Mouse (Mus musculus) testis, adult 2 months (tissue): ENCODE data around the gene Csnka2ip. TPM values are rescaled to one million over a fixed set of nuclear protein-coding genes. Genes with fewer than 3 reads are reported as not detected.

Experiments used
- H3K27ac ChIP-seq: fragments of 200-500 bp; 2 replicates; pipeline ENCODE4 v1.5.1; 2012; ENCODE audit warnings: low read depth, low read length; ENCODE audit not compliant: control insufficient read depth, insufficient read depth
- H3K27me3 ChIP-seq: fragments of 200-500 bp; 2 replicates; pipeline ENCODE4 v1.6.1; 2012; ENCODE audit warnings: mild to moderate bottlenecking, low read length, moderate library complexity; ENCODE audit not compliant: control insufficient read depth, insufficient read depth
- H3K36me3 ChIP-seq: fragments of 200-500 bp; 2 replicates; pipeline ENCODE4 v1.6.1; 2012; ENCODE audit warnings: mild to moderate bottlenecking, low read length; ENCODE audit not compliant: control insufficient read depth, insufficient read depth
- H3K4me1 ChIP-seq: fragments of 200-500 bp; 2 replicates; pipeline ENCODE4 v1.6.1; 2012; ENCODE audit warnings: low read length; ENCODE audit not compliant: control insufficient read depth, insufficient read depth
- H3K4me3 ChIP-seq: fragments of 200-500 bp; 2 replicates; pipeline ENCODE4 v1.5.1; 2012; ENCODE audit warnings: low read depth, mild to moderate bottlenecking, low read length, moderate library complexity, mixed read lengths; ENCODE audit not compliant: control insufficient read depth
- CTCF ChIP-seq: fragments of 200-500 bp; IDR thresholded peaks from 2 replicates; pipeline ENCODE4 v1.5.1; 2012; ENCODE audit warnings: low read depth, mild to moderate bottlenecking, inconsistent platforms, low read length, moderate library complexity; ENCODE audit not compliant: control insufficient read depth, insufficient read depth, insufficient replicate concordance
- POLR2A ChIP-seq: fragments of 200-500 bp; IDR thresholded peaks from 2 replicates; pipeline ENCODE4 v1.6.1; 2012; ENCODE audit warnings: low read depth, mild to moderate bottlenecking, inconsistent platforms, low read length, moderate library complexity; ENCODE audit not compliant: control insufficient read depth
- polyA plus RNA-seq: library from polyadenylated mRNA; depleted of rRNA; stranded (reverse); fragments of >200 nt; gene quantifications from 2 replicates; pipeline ENCODE4 v1.2.3, GENCODE M21; 2012; rRNA removed

Csnka2ip gene
- 154 and 192 TPM in 2 replicates for polyA plus RNA-seq

DNA sequence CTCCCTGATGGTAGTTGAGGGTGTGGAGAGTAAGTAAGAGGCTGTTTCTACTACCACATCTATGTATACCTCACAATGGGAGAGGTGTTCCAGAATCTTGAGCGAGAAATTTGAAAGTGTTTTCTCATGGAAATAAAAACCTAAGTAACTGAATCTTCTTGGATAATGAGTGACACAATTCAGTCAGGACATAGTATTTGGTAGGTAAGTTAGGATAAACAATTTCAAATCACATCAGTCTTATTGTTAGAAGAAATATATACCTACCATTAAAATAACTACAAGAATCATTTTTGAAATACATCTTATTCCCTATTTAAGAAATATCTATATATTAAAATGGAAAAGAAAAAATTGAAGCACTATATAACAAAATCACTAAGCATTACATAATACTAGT, at the start of gene Csnka2ip:
Gene Csnka2ip, minus strand, starts transcription at position 101 of the 400 bp plus-strand sequence.
- no peak within 1 kb of the TSS for H3K27ac ChIP-seq
- no peaks in the 10 kb centered on the region for H3K36me3 ChIP-seq
- H3K4me3 ChIP-seq = peak within 1 kb of the TSS; percentile 74; the same call in 1 of the 2 replicates
- H3K4me1 ChIP-seq = no peaks in the 10 kb centered on the region
- H3K27me3 ChIP-seq = no peaks in the 10 kb centered on the region
- TF ChIP-seq CTCF = no peak
- no peak for TF ChIP-seq POLR2A

DNA sequence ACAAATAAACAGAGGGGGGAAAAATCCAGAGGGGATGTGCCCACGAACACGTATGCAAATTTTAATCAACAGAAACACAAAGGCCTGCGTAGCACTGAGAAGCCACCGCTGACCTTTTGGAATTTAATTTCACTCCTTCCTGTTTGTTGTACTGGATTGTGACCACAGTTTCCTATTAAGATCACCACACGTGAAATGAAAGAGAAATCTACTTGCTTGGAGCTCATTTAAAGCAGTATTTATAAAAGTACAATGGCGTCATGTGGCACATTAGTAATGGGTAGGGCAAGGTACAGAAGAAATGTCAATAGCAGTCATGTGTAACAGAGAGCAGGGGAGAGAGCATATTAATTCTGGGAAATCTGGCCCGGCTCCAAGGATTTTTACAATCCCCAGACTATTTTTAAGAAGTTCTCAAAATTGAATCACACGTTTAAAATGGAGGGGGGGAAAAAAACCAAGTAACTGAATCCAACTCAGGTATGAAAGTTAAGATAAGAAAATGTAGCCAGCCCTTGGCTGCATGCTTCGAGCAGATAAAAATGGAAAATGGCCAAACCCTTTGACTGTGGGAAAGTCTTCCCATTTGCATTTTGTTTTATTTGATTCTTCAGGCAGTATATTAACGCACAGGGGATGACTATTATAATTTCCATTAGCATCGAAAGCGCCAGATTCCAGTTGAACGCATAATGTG, 47.5 kb upstream of the Csnka2ip start:
- Histone ChIP-seq H3K4me1 (no peaks in the 10 kb centered on the region), H3K27me3 (no peaks in the 10 kb centered on the region), H3K4me3 (no peak overlapping the region), H3K36me3 (no peaks in the 10 kb centered on the region), H3K27ac (no peak overlapping the region)
- no peak for TF ChIP-seq POLR2A
- TF ChIP-seq CTCF = no peak

DNA sequence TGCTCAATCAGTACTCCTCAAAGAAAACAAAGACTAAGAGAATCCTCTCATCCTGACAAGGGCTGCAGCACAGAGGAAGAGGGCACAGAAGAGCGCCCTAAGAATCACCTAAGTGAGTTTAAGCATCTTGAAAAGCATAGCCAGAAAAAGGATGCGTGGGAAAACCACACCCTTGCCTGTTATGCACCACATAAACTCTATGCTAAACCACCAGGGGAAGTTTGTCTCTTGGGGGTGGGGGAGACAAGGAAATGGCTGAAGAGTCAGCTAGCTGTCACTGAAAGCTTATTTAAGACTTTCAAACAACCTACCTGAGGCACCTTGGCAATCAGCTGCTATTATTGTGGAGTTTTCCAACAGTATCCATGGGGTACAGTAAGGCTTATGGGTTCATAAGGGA, 45.6 kb upstream of the Csnka2ip start:
- Histone ChIP-seq H3K36me3 (no peaks in the 10 kb centered on the region), H3K27me3 (no peaks in the 10 kb centered on the region), H3K4me1 (no peaks in the 10 kb centered on the region), H3K4me3 (no peak overlapping the region), H3K27ac (no peak overlapping the region)
- TF ChIP-seq CTCF (no peak), POLR2A (no peak)

DNA sequence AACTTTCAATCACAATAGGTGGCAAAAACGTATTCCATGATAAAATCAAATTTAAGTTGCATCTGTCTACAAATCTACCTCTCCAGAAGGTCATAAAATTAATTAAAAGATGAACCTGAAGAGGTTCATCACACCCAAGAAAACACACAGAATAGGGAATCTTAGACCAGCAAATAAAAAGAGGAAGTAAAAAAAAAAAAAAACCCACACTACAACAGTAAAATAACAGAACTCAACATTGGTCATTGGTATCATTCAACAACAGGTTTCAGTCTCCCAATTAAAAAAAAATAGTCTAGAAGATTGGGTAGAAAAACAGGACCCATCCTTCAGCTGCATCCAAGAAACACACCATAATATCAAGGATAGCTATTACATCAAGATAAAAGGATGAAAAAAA, 32.9 kb upstream of the Csnka2ip start:
- H3K27me3 ChIP-seq = no peaks in the 10 kb centered on the region
- no peak for TF ChIP-seq POLR2A
- no peak for TF ChIP-seq CTCF
- H3K27ac ChIP-seq = no peak overlapping the region
- no peak overlapping the region for H3K4me3 ChIP-seq
- no peaks in the 10 kb centered on the region for H3K36me3 ChIP-seq
- H3K4me1 ChIP-seq = no peaks in the 10 kb centered on the region

DNA sequence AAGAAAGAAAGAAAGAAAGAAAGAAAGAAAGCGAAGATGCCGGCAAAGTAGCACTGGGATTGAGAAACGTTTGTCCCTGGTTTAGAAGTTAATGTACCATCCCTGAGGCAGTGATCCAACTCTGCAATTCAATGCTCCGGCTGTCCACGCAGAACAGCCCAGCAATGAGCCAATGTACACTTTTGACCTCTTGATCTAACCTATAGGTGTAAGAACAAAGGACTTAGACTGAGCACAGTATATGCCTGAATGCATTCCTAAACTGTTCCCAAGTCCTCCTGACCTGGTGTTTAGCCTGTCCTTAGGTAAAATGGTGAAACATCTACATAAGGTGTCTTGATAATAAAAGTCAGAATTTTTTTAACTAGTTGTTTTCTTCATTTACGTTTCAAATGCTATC, 17.9 kb upstream of the Csnka2ip start:
- Histone ChIP-seq H3K4me1 (no peaks in the 10 kb centered on the region), H3K36me3 (no peaks in the 10 kb centered on the region), H3K27ac (no peak overlapping the region), H3K27me3 (no peaks in the 10 kb centered on the region), H3K4me3 (no peak overlapping the region)
- no peak for TF ChIP-seq CTCF
- no peak for TF ChIP-seq POLR2A

DNA sequence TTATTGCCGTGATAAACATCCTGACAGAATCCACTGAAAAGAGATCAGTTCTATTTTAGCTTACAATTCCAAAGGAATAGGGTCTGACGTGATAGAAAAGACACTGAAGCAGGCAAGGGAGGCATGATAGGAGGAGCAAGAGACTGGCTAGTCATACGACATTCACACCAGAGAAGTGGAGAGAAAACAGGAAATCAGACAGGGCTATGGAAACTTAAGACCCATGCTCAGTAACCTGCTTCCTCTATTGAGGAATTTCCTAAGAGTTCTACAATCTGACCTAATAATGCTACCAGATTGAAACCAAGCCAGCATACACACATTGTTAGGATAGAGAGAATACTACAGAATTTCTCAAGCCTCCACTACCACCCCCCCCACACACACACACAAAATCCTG, 12.4 kb upstream of the Csnka2ip start:
- H3K27ac ChIP-seq = no peak overlapping the region
- no peak overlapping the region for H3K4me3 ChIP-seq
- H3K4me1 ChIP-seq = no peaks in the 10 kb centered on the region
- no peaks in the 10 kb centered on the region for H3K27me3 ChIP-seq
- no peaks in the 10 kb centered on the region for H3K36me3 ChIP-seq
- TF ChIP-seq POLR2A (no peak), CTCF (no peak)

DNA sequence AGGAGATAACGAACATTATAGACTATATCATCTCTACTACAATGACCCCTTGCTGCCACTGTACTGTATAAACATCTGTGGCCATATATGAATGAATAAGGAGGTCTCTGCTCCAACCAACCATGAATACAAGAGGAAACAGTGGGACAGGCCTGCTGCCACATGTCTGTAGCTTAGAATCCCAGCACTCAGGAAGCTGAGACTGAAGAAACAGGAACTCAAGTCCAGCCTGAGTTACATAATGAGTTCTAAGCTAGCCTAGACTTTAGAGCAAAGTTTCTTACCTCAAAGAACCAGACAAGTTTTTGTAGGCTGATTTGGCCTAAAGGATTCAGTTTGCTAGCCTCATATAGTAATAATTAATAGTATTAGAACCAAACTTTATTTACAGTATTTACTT, 5.6 kb upstream of the Csnka2ip start:
- no peaks in the 10 kb centered on the region for H3K36me3 ChIP-seq
- H3K27me3 ChIP-seq = no peaks in the 10 kb centered on the region
- no peak overlapping the region for H3K4me3 ChIP-seq
- no peaks in the 10 kb centered on the region for H3K4me1 ChIP-seq
- no peak overlapping the region for H3K27ac ChIP-seq
- no peak for TF ChIP-seq POLR2A
- no peak for TF ChIP-seq CTCF

DNA sequence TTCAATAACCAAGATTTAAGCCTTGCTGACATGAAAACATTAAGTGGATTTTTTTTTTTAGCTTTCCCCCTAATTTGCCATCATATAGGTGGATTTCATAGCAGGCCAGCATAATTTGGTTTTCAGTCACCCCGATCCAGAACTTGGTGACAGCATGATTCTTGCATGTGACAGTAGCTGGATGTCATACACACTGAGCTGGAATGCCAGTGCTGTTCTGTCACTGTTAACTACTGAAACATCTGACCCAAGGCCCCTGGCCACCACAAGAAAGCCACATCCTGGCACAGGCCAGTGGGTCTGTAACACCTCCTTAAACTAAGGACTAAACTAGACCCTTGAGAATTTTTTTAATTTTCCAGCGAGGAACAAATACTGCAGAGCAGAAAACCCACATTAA, 15.4 kb downstream of the Csnka2ip start:
- no peaks in the 10 kb centered on the region for H3K27me3 ChIP-seq
- H3K36me3 ChIP-seq = no peaks in the 10 kb centered on the region

More for the DNA sequence above, 15.4 kb downstream of the Csnka2ip start:
- Histone ChIP-seq H3K4me1 (no peaks in the 10 kb centered on the region), H3K4me3 (no peak overlapping the region), H3K27ac (no peak overlapping the region)
- TF ChIP-seq CTCF (no peak), POLR2A (no peak)
